Mouse (Mus musculus) ES-Bruce4 (cell line): ENCODE data around the gene Rusc2. TPM values are rescaled to one million over a fixed set of nuclear protein-coding genes. Genes with fewer than 3 reads are reported as not detected.
A peak's percentile ranks its signal among the peaks of the same experiment; 100 is the strongest.

Experiments used
- H3K27ac ChIP-seq: 2 replicates; pipeline ENCODE4 v1.5.1; 2012; ENCODE audit warnings: low read length, inconsistent platforms; ENCODE audit not compliant: insufficient read depth
- H3K27me3 ChIP-seq: 2 replicates; pipeline ENCODE4 v1.6.1; 2012; ENCODE audit warnings: mild to moderate bottlenecking, low read length, inconsistent platforms; ENCODE audit not compliant: control insufficient read depth, poor library complexity, insufficient read depth, severe bottlenecking
- H3K36me3 ChIP-seq: 2 replicates; pipeline ENCODE4 v1.6.1; 2012; ENCODE audit warnings: inconsistent platforms, mild to moderate bottlenecking, low read length, moderate library complexity; ENCODE audit not compliant: control insufficient read depth, poor library complexity, insufficient read depth, severe bottlenecking
- H3K4me1 ChIP-seq: one replicate; pipeline ENCODE4 v1.8.1; 2011; ENCODE audit warnings: low read length; ENCODE audit not compliant: control insufficient read depth, insufficient read depth
- H3K4me3 ChIP-seq: 2 replicates; pipeline ENCODE4 v1.5.1; 2011; ENCODE audit warnings: low read depth, mild to moderate bottlenecking, low read length
- H3K9ac ChIP-seq: 2 replicates; pipeline ENCODE4 v1.6.1; 2012; ENCODE audit warnings: low read depth, mild to moderate bottlenecking, inconsistent platforms; ENCODE audit not compliant: poor library complexity, severe bottlenecking
- H3K9me3 ChIP-seq: replicated peaks from 2 replicates; pipeline ENCODE4 v1.6.1; 2012; ENCODE audit warnings: mild to moderate bottlenecking, low read length, inconsistent platforms; ENCODE audit not compliant: control insufficient read depth, poor library complexity, insufficient read depth, severe bottlenecking
- CTCF ChIP-seq: IDR thresholded peaks from one replicate; pipeline ENCODE4 v1.8.1; 2011; ENCODE audit warnings: low read depth, low read length
- EP300 ChIP-seq: IDR thresholded peaks from 2 replicates; pipeline ENCODE4 v1.6.1; 2011; ENCODE audit warnings: low read depth, low read length; ENCODE audit not compliant: insufficient read depth
- POLR2A ChIP-seq: IDR thresholded peaks from one replicate; pipeline ENCODE4 v1.8.1; 2011; ENCODE audit warnings: low read length; ENCODE audit not compliant: insufficient read depth
- polyA plus RNA-seq: library from polyadenylated mRNA; stranded (reverse); fragments of >200 nt; gene quantifications from 2 replicates; pipeline ENCODE4 v1.2.4, GENCODE M21; 2011; ENCODE audit warnings: low read depth; ENCODE audit not compliant: missing spikeins, insufficient read depth, insufficient read length

The Rusc2 gene
- polyA plus RNA-seq, 1 experiment: 27.0 TPM

- Histone ChIP-seq H3K36me3 (no peaks in the 10 kb centered on the region), H3K27ac (no peak overlapping the region; the same call in 1 of the 2 replicates), H3K27me3 (no peaks in the 10 kb centered on the region), H3K4me3 (no peak overlapping the region), H3K4me1 (peaks cover 7% of the 10 kb centered on the region), H3K9me3 (no peaks in the 10 kb centered on the region), H3K9ac (no peak overlapping the region)
- no peak for TF ChIP-seq EP300
- no peak for TF ChIP-seq POLR2A
- TF ChIP-seq CTCF: no peak
Measured at GRCm38 (mm10) chr4:43398014-43398413, 16.2 kb downstream of the Rusc2 start.

DNA sequence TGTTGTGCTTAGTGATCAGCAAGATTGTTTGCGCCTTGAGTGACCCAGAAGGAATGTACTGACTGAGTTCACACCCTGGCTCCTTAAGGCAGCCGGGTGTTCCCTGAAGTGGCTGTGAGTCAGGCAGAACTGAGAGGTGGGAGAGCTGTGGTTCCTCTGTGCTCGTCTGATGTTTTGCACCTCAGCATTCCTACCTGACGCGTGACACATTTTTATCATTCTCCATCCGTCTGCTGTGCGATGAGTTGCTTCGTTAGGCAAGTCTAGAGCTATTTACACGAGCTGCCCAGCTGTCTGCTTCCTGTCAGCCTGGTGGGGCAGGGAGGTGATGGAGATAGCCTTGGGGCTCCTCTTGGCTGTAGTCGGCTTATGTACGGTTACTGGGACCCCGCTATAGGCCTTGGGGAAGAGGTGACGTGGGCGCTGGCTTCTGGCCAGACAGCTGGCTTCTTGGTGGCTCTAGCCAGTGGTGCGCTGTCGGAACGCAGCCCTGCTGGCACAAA, 17.1 kb downstream of the Rusc2 start:
- H3K4me3 ChIP-seq: peak overlapping the region; percentile 10; the same call in 1 of the 2 replicates
- H3K27ac ChIP-seq: peak overlapping the region; percentile 53
- H3K36me3 ChIP-seq: no peaks in the 10 kb centered on the region
- no peak overlapping the region for H3K9ac ChIP-seq
- TF ChIP-seq CTCF (no peak), EP300 (peak; percentile 62; the same call in 1 of the 2 replicates), POLR2A (no peak)
- no peaks in the 10 kb centered on the region for H3K9me3 ChIP-seq
- H3K27me3 ChIP-seq: no peaks in the 10 kb centered on the region
- H3K4me1 ChIP-seq: peaks cover 7% of the 10 kb centered on the region

DNA sequence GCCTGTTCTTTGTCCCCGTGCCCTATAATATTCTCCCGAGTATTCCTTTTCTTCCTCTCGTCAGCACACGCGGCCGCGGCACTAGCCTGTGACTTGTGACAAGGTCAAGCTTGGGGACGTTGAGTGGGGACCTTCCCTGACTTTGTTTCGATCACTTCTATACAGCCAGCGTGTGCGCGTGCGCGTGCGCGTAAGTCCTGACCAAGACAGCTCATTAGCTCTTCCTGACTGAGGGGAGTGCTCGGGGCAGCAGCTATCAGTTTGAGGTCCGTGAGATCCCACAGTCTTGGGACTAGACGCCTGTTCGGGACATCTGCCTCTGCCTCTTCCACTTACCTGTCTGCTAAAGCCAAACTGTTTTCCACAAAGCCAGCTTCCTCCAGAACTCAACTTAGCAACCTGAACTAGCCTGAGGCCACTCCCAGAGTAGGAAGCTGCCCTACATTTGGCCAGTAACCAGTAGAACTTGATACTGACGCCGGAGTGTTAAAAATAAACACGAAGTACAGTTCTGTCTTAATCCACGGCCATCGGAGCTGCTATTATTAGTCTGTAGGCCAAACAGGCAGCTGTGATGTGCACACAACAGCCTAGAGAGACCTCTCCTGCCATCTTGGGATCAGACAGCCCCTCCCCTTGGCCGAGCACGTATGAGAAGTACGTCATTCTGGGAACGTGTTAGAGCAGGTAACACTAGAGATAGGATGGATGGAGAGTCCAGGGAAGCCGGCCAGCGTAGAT, 17.8 kb downstream of the Rusc2 start:
- Histone ChIP-seq H3K4me3 (peak overlapping the region; percentile 10; the same call in 1 of the 2 replicates), H3K9ac (no peak overlapping the region), H3K27ac (no peak overlapping the region), H3K36me3 (no peaks in the 10 kb centered on the region), H3K27me3 (no peaks in the 10 kb centered on the region), H3K4me1 (peaks cover 7% of the 10 kb centered on the region), H3K9me3 (no peaks in the 10 kb centered on the region)
- no peak for TF ChIP-seq CTCF
- TF ChIP-seq EP300: no peak
- no peak for TF ChIP-seq POLR2A

GRCm38 (mm10) chr4:43400976-43401375, 19.2 kb downstream of the Rusc2 start:
- no peaks in the 10 kb centered on the region for H3K27me3 ChIP-seq
- peaks cover 12% of the 10 kb centered on the region for H3K4me1 ChIP-seq
- no peak overlapping the region for H3K27ac ChIP-seq
- H3K4me3 ChIP-seq: peak overlapping the region; percentile 10; the same call in 1 of the 2 replicates
- 0 out of 2 replicates have a peak overlapping the region, but pooled peaks have one; percentile 12 for H3K9ac ChIP-seq
- no peak for TF ChIP-seq POLR2A
- TF ChIP-seq EP300: no peak
- no peak for TF ChIP-seq CTCF
- no peaks in the 10 kb centered on the region for H3K36me3 ChIP-seq
- no peaks in the 10 kb centered on the region for H3K9me3 ChIP-seq

DNA sequence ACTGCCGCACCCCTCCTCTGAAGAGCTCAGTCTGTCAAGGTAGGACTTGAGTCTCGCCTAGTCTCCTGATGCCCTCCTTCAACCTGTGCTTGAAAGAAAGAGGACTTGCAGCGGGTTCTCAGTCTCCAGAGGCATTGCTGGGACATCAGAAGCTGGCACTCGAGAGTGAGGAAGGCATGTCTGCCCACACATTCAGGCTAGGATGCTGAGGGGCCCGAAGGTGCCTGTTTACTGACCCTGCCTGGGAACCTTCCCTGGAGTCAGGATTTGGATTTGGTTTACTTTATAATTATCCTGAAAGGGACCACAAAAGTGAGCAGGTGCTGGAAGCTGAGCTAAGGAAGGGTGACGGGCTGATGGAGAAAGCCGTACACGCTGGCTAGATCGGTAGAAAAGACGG, 19.7 kb downstream of the Rusc2 start:
- no peaks in the 10 kb centered on the region for H3K27me3 ChIP-seq
- no peak overlapping the region for H3K27ac ChIP-seq
- no peaks in the 10 kb centered on the region for H3K9me3 ChIP-seq
- peak overlapping the region; percentile 10; the same call in 1 of the 2 replicates for H3K4me3 ChIP-seq
- peaks cover 12% of the 10 kb centered on the region for H3K4me1 ChIP-seq
- TF ChIP-seq CTCF (no peak), EP300 (no peak), POLR2A (no peak)
- H3K36me3 ChIP-seq: no peaks in the 10 kb centered on the region
- H3K9ac ChIP-seq: 0 out of 2 replicates have a peak overlapping the region, but pooled peaks have one; percentile 12

DNA sequence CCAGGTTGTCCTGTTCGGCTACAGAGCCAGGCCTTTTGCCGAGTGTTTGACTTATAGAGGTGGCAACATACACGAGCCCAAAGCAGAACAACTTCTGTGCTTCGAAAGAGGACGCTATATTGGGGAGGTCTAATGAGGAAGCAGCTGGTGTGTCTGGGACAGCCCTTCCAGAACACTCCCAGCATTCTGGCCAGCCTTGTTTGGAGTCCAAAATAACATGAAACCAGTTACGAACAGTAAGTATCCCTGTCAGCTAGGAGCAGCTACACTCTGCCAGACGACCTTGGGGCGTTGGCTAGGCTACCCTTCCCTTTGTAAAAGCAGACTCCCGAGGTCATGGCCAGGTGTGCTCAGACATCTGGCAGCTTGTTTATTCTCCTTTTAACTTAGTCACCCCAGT, 20.4 kb downstream of the Rusc2 start:
- Histone ChIP-seq H3K4me3 (no peak overlapping the region), H3K4me1 (peaks cover 12% of the 10 kb centered on the region), H3K27ac (peak overlapping the region; percentile 48; the same call in 1 of the 2 replicates), H3K9ac (no peak overlapping the region), H3K9me3 (no peaks in the 10 kb centered on the region), H3K27me3 (no peaks in the 10 kb centered on the region), H3K36me3 (no peaks in the 10 kb centered on the region)
- TF ChIP-seq EP300 (peak; percentile 90), CTCF (no peak), POLR2A (no peak)
